Mouse (Mus musculus) heart, postnatal 0 days (tissue): ENCODE results near the gene Tagln.

ENCODE experiments used
- CTCF ChIP-seq: IDR thresholded peaks from 2 replicates; pipeline ENCODE4 v1.5.1; 2016; ENCODE audit warnings: antibody characterized with exemption, control low read depth, low read depth
- EP300 ChIP-seq: IDR thresholded peaks from 2 replicates; pipeline ENCODE4 v1.6.1; 2016; ENCODE audit warnings: antibody characterized with exemption, low read depth

DNA sequence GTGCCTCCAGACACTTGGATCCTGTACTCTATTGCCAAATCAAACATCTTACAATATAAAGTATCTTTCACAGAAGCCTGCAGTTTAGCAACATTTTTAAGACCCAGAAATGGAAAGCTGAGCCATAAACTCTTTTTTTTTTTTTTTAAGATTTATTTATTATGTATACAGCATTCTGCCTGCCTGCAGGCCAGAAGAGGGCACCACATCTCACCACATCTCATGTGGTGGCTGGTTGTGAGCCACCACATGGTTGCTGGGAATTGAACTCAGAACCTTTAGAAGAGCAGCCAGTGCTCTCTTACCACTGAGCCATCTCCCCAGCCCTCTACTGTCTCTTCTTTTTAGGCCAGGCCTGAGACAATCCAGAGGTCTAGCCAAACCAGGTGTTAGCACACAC, 45.5 kb upstream of the Tagln start:
- peak; percentile 17; the same call in 1 of the 2 replicates for TF ChIP-seq CTCF
- TF ChIP-seq EP300 = no peak
